Mouse (Mus musculus): ENCODE measurements around the gene Zfp956. TPM values are rescaled to one million over a fixed set of nuclear protein-coding genes. Genes with fewer than 3 reads are reported as not detected.
A peak's percentile ranks its signal among the peaks of the same experiment; 100 is the strongest.
"Not testable (repeated sequence)": the region's sequence is repeated elsewhere in the genome, so short reads cannot be mapped to it uniquely, and the experiment has no call there.

Zfp956 gene
- total RNA-seq, 2 experiments from 2014 or later, result 25.1 to 26.2 TPM

DNA sequence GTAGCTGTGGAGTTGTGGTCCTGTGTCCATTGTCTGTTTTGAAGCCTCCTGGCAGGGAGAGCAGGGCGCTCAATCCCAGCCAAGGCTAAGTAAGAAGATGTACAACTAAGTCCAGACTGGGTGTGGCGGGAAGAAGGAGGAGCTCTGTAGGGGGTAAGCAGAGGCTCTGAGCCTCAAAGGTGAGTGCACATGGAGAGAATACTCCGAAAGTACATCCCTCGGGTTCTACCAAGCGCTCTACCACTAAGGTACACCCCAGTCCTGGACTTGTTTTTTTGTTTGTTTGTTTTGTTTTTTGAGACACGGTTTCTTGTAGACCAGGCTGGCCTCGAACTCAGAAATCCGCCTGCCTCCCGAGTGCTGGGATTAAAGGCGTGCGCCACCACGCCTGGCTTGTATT, 10.7 kb upstream of the Zfp956 start:
- Histone ChIP-seq H3K4me3 (peak overlapping the region; percentile 54), H3K27ac (no peak overlapping the region)
- DNase-seq (ENCODE audit: low spot score in 2 of 2), result no peak
- TF ChIP-seq CTCF (conservative IDR thresholded peaks at IDR 0.05), result no peak

DNA sequence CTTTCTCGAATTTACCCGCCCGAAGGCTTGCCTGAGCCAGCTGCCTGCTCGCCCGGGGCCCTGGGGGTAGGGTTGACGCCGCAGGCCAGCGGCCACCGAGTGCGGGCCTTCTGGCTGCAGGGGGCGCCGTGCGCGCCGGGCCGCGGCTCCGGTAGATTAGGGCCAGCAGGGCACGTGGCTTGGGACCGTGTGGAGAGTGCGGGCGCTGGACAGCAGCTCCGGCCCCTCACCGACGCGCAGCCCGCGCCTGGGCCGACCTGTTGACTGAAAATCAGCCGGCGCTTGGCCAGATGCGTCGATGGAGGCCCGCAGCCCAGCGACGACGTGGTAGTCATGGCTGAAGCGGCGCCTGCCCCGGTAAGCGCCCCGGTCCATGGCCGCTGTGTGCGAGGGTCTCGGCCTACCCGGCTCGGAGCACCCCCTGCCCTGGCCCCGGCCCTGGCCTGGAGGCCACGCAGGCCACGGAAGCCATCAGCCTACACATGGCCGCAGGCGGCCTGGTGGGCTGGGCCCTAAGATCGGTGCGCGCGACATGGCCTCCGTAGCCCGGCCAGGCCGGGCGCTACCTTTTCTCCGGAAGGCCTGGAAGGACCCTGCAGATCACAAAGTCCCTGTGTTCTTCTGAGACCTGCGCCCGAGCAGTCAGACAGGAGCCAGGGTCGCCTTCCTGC, 10.0 kb upstream of the Zfp956 start:
- Histone ChIP-seq H3K27ac (peak overlapping the region; percentile 19; the same call in 1 of the 2 replicates), H3K4me3 (peak overlapping the region; percentile 54)
- TF ChIP-seq CTCF (conservative IDR thresholded peaks at IDR 0.05), result peak; percentile 73
- DNase-seq (ENCODE audit: low spot score in 2 of 2), result peak; percentile 37 to 62

DNA sequence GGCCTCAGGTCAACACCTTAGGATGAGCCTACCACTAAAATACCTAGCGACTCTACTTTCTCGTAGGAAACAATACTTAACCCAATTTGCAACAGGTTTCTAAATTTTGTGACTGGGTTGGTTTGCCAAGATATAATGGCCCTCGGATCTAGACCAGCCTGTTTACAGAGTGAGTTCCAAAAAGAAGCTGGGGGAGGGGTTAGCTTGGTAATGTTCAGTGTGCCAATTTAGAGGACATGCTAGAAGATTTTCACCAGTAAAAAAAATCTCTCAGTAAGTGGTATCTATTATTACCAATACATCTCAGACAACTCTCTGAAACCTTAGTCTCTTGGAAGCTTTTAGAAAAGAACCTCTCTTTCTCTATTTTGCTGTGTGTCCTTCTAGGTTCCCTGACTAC, 9.5 kb upstream of the Zfp956 start:
- H3K27ac ChIP-seq, result no peak overlapping the region
- no peak for DNase-seq (ENCODE audit: low spot score in 2 of 2)

DNA sequence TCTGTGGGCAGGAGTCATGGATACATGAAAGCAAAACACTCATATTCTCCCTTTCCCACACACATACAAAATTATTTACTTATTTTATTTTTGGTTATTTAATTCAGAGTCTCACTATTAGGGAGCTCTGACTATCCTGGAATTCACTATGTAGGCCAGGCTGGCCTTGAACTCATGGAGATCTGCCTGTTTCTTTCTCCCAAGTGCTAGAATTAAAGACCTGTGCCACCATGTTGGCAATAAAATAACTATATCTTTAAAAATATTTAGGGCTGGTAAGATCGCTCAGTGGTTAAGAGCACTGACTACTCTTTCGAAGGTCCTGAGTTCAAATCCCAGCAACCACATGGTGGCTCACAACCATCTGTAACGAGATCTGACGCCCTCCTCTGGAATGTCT, 5.8 kb upstream of the Zfp956 start:
- H3K27ac ChIP-seq, result no peak overlapping the region
- no peak for TF ChIP-seq CTCF (conservative IDR thresholded peaks at IDR 0.05)
- DNase-seq (ENCODE audit: low spot score in 2 of 2), result no peak
- H3K4me3 ChIP-seq, result no peak overlapping the region

More for the DNA sequence above, 9.5 kb upstream of the Zfp956 start:
- no peak for TF ChIP-seq CTCF (conservative IDR thresholded peaks at IDR 0.05)
- peak overlapping the region; percentile 54 for H3K4me3 ChIP-seq

DNA sequence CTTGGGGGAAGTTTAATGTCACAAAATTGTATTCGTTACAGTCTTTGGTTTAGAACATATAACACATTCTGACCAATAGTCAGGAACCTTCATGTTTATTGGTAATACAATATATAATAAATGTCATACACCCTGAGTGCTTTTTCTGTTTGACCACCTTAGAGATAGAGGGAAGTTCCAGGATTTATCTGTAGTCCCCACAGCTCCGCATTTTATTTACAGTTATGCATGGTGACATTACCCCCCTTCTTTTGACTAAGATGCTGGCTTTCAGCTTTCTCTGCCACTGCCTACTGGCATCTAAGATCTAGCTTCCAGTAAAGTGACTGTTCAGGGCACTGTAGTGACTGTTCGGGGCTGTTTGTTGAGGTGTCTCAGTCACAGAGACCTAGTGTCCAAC, 1.2 kb downstream of the Zfp956 start:
- Histone ChIP-seq H3K27ac (no peak overlapping the region), H3K4me3 (peak overlapping the region; percentile 71)
- no peak for DNase-seq (ENCODE audit: low spot score in 2 of 2)
- no peak for TF ChIP-seq CTCF (conservative IDR thresholded peaks at IDR 0.05)

DNA sequence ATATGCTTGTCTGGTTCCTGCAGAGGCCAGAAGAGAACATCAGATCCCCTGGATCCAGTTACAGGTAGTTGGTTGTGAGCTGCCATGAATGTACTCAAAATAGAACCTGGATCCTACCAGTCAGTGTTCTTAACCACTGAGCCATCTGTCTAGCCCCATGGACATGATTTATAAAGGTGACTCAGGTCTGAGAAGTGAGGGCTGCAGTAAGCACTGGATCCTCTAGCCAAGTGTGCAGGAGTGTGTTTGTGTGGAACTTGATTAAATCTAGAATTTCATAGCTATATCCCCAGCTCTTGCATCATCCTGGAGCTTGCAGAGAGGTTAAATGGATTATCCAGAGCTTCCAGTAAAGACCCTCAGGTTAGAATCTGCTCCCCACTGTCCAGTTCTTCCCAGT, 4.6 kb downstream of the Zfp956 start:
- no peak for DNase-seq (ENCODE audit: low spot score in 2 of 2)
- no peak overlapping the region for H3K4me3 ChIP-seq
- TF ChIP-seq CTCF (conservative IDR thresholded peaks at IDR 0.05), result no peak
- no peak overlapping the region for H3K27ac ChIP-seq

DNA sequence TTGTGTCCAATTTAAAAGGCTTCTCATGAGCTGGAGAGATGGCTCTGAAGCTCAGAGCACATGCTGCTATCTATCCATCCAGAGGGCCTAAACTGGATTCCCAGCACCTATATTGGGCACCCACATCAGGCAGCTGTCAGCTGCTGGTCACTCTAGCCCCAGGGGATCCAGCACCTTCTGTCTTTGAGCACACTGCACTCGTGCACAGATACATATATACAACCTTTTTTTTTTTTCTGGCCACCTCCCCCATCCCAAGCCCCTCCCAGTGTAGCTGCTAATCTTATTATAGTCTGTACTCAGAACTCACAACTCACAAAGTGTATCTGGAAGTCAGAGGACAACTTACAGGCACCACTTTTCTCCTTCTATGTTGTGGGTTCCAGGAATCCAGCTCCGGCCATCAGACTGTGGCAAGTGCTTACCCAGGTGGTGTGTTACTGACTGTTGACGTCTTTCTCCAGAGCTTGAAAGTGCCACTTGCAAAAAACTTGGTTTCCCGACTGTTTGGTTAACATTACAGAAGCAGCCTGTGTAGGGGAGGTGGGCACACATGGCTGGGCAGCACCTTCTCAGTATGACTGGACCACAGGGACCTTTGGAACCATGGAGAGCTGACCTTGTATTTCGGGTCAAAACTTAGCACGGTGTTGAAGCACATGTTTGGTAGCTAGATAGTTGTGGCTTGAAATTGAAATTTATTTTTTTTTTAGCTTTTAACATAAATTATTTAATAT, 7.7 kb downstream of the Zfp956 start:
- no peak for DNase-seq (ENCODE audit: low spot score in 2 of 2)
- H3K4me3 ChIP-seq, result no peak overlapping the region
- no peak for TF ChIP-seq CTCF (conservative IDR thresholded peaks at IDR 0.05)
- no peak overlapping the region for H3K27ac ChIP-seq

DNA sequence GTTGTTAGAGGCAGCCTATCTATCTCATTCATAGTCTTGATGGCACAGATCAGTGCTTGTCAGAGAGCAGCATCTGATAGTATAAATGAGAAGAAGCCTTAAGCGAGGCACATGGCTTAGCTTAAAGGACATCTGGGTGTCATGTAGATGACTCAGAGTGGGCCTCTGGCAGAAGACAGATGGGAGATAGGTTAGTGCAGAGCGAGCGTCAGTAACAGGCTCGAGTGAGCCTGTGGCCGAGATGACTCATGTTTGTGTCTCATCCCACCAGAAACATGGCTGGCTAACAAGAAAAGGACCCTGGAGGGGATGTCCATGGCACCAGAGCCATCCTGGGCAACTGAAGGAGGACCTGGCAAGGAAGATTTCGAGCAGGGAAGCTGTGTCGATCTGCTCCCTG, 9.9 kb downstream of the Zfp956 start:
- TF ChIP-seq CTCF (conservative IDR thresholded peaks at IDR 0.05), result no peak
- DNase-seq (ENCODE audit: low spot score in 2 of 2), result no peak
- peak overlapping the region; percentile 28; the same call in 1 of the 2 replicates for H3K27ac ChIP-seq
- no peak overlapping the region for H3K4me3 ChIP-seq

DNA sequence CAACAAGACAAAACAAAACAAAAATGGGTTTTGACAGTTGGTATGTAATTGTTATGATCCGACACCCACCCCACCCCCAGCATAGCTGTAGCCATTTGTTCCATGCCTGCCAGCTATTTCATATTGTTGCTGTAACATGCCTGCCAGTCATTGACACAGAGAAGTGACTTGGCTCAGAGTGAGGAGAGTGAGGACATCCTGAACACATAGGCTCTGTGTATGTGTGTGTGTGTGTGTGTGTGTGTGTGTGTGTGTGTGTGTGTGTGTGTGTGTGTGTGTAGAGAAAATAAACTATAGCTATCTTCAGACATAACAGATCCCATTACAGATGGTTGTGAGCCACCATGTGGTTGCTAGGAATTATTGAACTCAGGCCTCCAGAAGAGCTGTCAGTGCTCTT, 15.0 kb downstream of the Zfp956 start:
- DNase-seq (ENCODE audit: low spot score in 2 of 2), result peak in 1 of 2 experiments; percentile 36
- H3K27ac ChIP-seq, result peak overlapping the region; percentile 28; the same call in 1 of the 2 replicates
- H3K4me3 ChIP-seq, result not testable (repeated sequence)

DNA sequence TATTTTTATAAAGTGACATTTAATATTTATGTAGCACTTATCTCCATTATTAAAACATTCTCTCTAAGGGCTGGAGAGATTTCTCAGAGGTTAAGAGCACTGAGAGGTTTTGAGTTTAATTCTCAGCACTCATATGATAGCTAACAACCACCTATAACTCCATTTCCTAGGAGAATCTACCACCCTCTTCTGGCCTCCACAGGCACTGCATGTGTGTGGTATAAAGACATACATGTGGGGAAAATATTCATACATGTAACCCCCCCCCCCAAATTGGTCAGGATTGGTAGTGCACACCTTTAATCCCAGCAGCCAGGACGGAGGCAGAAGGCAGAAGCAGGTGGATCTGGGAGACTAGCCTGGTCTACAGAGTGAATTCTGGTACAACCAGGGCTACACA, 21.4 kb downstream of the Zfp956 start:
- no peak for DNase-seq (ENCODE audit: low spot score in 2 of 2)
- H3K27ac ChIP-seq, result no peak overlapping the region

DNA sequence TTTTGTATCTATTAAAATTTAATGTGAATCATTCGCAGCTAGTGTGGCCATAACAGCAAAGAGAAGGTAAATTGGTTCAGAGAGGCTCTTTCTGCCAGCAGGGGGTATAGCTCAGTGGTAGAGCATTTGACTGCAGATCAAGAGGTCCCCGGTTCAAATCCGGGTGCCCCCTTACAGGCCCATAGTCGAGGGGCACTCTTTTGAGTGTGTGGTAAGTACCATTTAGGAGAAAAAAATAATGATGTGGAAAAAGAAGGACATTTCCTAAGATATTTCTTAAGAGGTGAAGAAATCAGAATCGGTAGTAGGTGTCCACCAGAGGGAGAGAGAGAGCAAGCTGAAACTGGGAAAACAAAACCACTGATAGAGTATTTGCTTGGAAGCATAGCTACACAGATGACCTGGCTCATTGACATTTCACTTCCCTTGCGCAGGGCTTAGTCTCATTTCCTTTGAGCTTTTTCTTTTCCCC, 25.7 kb downstream of the Zfp956 start:
- Histone ChIP-seq H3K27ac (no peak overlapping the region), H3K4me3 (no peak overlapping the region)
- peak; percentile 82 for TF ChIP-seq CTCF (conservative IDR thresholded peaks at IDR 0.05)
- DNase-seq (ENCODE audit: low spot score in 2 of 2), result peak; percentile 70 to 78

More for the DNA sequence above, 21.4 kb downstream of the Zfp956 start:
- TF ChIP-seq CTCF (conservative IDR thresholded peaks at IDR 0.05), result peak; percentile 46
- no peak overlapping the region for H3K4me3 ChIP-seq

DNA sequence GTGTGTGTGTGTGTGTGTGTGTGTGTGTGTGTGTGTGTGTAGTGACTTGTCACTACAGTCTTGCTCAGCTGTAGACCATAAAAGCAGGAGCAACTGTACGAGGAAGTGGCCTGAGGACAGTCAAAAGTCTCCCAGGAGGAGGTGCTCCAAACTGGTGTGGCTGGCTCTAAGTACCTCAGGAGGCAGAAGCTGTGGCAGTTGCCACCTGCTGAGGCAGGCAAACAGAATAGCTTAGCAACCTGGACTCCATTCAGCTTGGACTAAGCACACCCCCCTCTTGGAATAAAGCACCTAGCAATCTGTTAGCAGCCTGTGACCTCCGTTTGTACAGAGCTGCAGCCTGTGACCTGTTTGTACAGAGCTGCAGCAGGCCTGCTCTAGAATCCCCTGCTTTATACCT, 30.7 kb downstream of the Zfp956 start:
- no peak for TF ChIP-seq CTCF (conservative IDR thresholded peaks at IDR 0.05)
- no peak overlapping the region for H3K27ac ChIP-seq
- H3K4me3 ChIP-seq, result no peak overlapping the region
- no peak for DNase-seq (ENCODE audit: low spot score in 2 of 2)

DNA sequence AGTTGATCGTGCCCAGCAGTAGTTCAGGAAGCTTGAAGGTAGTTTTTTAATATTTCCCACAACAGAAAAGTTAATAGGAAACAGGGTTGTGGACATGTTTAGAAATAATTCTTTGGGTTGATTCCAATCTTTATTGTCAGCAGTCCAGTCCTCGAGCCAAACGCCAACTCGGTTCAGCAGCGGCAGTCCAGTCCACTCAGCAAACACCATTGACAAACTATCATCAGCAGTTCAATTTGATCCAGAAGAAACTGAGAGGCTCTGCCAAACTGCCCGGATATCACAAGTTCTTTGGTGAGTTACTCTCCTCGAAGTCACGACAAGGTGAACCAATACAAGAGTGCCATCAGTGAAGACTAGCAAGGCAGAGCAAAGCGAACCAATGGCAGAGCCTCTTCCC, 42.5 kb downstream of the Zfp956 start:
- H3K4me3 ChIP-seq, result no peak overlapping the region
- TF ChIP-seq CTCF (conservative IDR thresholded peaks at IDR 0.05), result no peak
- DNase-seq (ENCODE audit: low spot score in 2 of 2), result no peak
- H3K27ac ChIP-seq, result no peak overlapping the region

DNA sequence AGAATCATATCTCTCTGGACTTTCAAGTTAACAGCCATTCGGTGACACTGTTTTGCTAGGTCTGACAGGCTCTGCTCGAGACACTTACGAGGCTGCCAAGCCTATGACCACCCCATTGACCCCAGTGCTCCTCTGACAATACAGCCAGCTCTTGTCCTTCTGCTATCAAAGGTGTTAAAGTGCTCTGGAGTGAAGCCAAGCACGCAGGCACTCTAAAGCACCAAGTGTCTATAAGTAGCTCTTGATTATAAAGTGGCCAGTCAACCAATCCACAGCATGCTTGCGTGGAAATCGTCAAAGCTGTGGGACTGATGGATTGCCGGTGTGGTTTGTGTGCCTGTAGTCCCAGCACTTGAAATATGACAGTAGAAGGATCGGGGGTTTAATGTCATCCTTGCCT, 57.5 kb downstream of the Zfp956 start:
- DNase-seq (ENCODE audit: low spot score in 2 of 2), result no peak
- no peak for TF ChIP-seq CTCF (conservative IDR thresholded peaks at IDR 0.05)
- Histone ChIP-seq H3K27ac (no peak overlapping the region), H3K4me3 (no peak overlapping the region)

Other genes with a start within 250 kb of the Zfp956 start
- gene Pdia4, start 140.0 kb upstream of the Zfp956 start, total RNA-seq (2021), result 10 to 100 TPM; 58.2 to 62.5 TPM
- 1 to 10 TPM; 5.5 to 6.5 TPM for gene Zfp786, start 122.5 kb upstream of the Zfp956 start, total RNA-seq (2021)
- 10 to 100 TPM; 21.9 to 22.5 TPM for gene Zfp398, start 117.7 kb upstream of the Zfp956 start, total RNA-seq (2021)
- 10 to 100 TPM; 13.3 to 13.5 TPM for gene Zfp282, start 76.2 kb upstream of the Zfp956 start, total RNA-seq (2021)
- 10 to 100 TPM; 20.6 to 22.0 TPM for gene Zfp212, start 32.9 kb upstream of the Zfp956 start, total RNA-seq (2021)
- 10 to 100 TPM; 36.8 to 37.4 TPM for gene Zfp777, start 95.5 kb downstream of the Zfp956 start, total RNA-seq (2021)
- gene Zfp746, start 133.2 kb downstream of the Zfp956 start, total RNA-seq (2021), result 10 to 100 TPM; 31.3 to 34.4 TPM